Mouse (Mus musculus) olfactory bulb, adult 2 months (tissue): ENCODE measurements around the gene Rgs9bp. TPM values are rescaled to one million over a fixed set of nuclear protein-coding genes. Genes with fewer than 3 reads are reported as not detected.

Experiments
- H3K27ac ChIP-seq: fragments of 200-500 bp; 2 replicates; pipeline ENCODE4 v1.5.1; 2012; ENCODE audit warnings: low read depth, low read length; ENCODE audit not compliant: insufficient read depth
- H3K4me1 ChIP-seq: fragments of 200-500 bp; 2 replicates; pipeline ENCODE4 v1.6.1; 2012; ENCODE audit warnings: low read length; ENCODE audit not compliant: control insufficient read depth, insufficient read depth
- H3K4me3 ChIP-seq: fragments of 200-500 bp; 2 replicates; pipeline ENCODE4 v1.5.1; 2012; ENCODE audit warnings: mild to moderate bottlenecking, low read depth, low read length, moderate library complexity; ENCODE audit not compliant: insufficient read depth
- CTCF ChIP-seq: fragments of 200-500 bp; IDR thresholded peaks from 2 replicates; pipeline ENCODE4 v1.5.1; 2012; ENCODE audit warnings: low read depth, mild to moderate bottlenecking, low read length, moderate library complexity; ENCODE audit not compliant: insufficient read depth
- POLR2A ChIP-seq: fragments of 200-500 bp; IDR thresholded peaks from 2 replicates; pipeline ENCODE4 v1.6.1; 2012; ENCODE audit warnings: mild to moderate bottlenecking, low read depth, low read length, moderate library complexity; ENCODE audit not compliant: insufficient read depth
- WGBS: fragments of 180-500 bp; shearing (Covaris S2); methylation state at CpG from one replicate; pipeline ENCODE4 v1.1.7; 2018; 5-methylcytosine and 5-hydroxymethylcytosine counted together
- polyA plus RNA-seq: library from polyadenylated mRNA; stranded (reverse); fragments of >200 nt; gene quantifications from 2 replicates; pipeline ENCODE4 v1.2.4, GENCODE M21; 2012; ENCODE audit warnings: low replicate concordance; ENCODE audit not compliant: missing spikeins, insufficient read depth, insufficient read length

Rgs9bp gene
- polyA plus RNA-seq, 1 experiment: not detected

GRCm38 (mm10) chr7:35564067-35564865, 21.1 kb downstream of the Rgs9bp start:
- Histone ChIP-seq H3K4me1 (peaks cover 7% of the 10 kb centered on the region; the same call in 1 of the 2 replicates), H3K4me3 (no peak overlapping the region), H3K27ac (no peak overlapping the region)
- TF ChIP-seq POLR2A (no peak), CTCF (no peak)
- WGBS: 88% methylated on average over 2 of the region's 2 CpGs

- no peak for TF ChIP-seq CTCF
- TF ChIP-seq POLR2A: no peak
- Histone ChIP-seq H3K4me3 (no peak overlapping the region), H3K4me1 (peaks cover 7% of the 10 kb centered on the region; the same call in 1 of the 2 replicates), H3K27ac (no peak overlapping the region)
- 56% methylated on average over 11 of the region's 11 CpGs for WGBS
These were observed 22.3 kb downstream of the Rgs9bp start for GRCm38 (mm10) chr7:35563071-35563470.

DNA sequence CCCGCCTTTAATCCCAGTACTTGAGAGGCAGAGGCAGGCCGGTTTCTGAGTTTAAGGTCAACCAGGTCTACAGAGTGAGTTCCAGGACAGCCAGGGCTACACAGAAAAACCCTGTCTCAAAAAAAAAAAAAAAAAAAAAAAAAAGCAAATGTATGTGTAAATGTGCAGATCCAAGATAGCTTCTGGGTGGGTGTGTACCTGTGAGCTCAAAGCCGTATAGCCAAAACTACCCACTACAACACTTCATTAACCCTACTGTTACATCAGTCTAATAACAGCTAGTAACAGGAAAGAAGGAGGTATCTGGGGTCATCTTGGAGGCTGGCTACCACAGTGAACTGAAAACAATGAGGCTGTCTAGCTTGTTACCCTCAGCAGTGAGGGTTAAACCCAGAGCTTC, 25.5 kb downstream of the Rgs9bp start:
- peaks cover 7% of the 10 kb centered on the region; the same call in 1 of the 2 replicates for H3K4me1 ChIP-seq
- WGBS: 96% methylated on average over 3 of the region's 3 CpGs
- H3K4me3 ChIP-seq: no peak overlapping the region
- no peak for TF ChIP-seq POLR2A
- no peak for TF ChIP-seq CTCF
- no peak overlapping the region for H3K27ac ChIP-seq

GRCm38 (mm10) chr7:35558681-35559080, 26.7 kb downstream of the Rgs9bp start:
- H3K4me3 ChIP-seq: no peak overlapping the region
- TF ChIP-seq CTCF: no peak
- no peak for TF ChIP-seq POLR2A
- no peak overlapping the region for H3K27ac ChIP-seq
- H3K4me1 ChIP-seq: peaks cover 8% of the 10 kb centered on the region
- 38% methylated on average over 2 of the region's 2 CpGs for WGBS

- Histone ChIP-seq H3K27ac (no peak overlapping the region), H3K4me3 (no peak overlapping the region), H3K4me1 (peaks cover 3% of the 10 kb centered on the region)
- 82% methylated on average over 3 of the region's 3 CpGs for WGBS
- TF ChIP-seq CTCF: no peak
These were observed 27.8 kb downstream of the Rgs9bp start for GRCm38 (mm10) chr7:35557577-35557976.

- WGBS: 93% methylated on average over 5 of the region's 5 CpGs
- peaks cover 3% of the 10 kb centered on the region for H3K4me1 ChIP-seq
- TF ChIP-seq CTCF (no peak), POLR2A (no peak)
- H3K4me3 ChIP-seq: no peak overlapping the region
- H3K27ac ChIP-seq: no peak overlapping the region
These were observed 28.5 kb downstream of the Rgs9bp start for GRCm38 (mm10) chr7:35556905-35557304.

DNA sequence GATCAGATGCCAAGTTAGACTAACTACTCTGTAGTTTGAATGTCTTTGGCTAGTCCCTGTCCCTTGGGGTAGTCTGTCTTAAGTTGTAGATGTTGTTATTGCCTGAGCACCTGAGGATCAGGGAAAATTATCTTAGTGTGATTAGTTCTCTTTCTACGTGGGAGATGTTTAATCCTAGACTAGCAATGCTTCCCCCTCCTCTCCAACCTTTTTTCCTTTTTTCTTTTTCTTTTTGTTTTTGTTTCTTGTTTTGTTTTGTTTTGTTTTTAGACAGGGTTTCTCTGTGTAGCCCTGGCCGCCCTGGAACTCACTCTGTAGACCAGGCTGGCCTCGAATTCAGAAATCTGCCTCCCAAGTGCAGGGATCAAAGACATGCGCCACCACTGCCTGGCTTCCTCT, 29.2 kb downstream of the Rgs9bp start, which contains the start of gene Nudt19:
Nudt19 (minus strand) TSS at position 100 of the 399 bp plus-strand sequence.
- H3K4me1 ChIP-seq: peaks cover 3% of the 10 kb centered on the region
- TF ChIP-seq CTCF: no peak
- TF ChIP-seq POLR2A: no peak
- 49% methylated on average over 4 of the region's 4 CpGs for WGBS
- peak within 1 kb of the TSS; percentile 65 for H3K27ac ChIP-seq
- peak within 1 kb of the TSS; percentile 81 for H3K4me3 ChIP-seq

DNA sequence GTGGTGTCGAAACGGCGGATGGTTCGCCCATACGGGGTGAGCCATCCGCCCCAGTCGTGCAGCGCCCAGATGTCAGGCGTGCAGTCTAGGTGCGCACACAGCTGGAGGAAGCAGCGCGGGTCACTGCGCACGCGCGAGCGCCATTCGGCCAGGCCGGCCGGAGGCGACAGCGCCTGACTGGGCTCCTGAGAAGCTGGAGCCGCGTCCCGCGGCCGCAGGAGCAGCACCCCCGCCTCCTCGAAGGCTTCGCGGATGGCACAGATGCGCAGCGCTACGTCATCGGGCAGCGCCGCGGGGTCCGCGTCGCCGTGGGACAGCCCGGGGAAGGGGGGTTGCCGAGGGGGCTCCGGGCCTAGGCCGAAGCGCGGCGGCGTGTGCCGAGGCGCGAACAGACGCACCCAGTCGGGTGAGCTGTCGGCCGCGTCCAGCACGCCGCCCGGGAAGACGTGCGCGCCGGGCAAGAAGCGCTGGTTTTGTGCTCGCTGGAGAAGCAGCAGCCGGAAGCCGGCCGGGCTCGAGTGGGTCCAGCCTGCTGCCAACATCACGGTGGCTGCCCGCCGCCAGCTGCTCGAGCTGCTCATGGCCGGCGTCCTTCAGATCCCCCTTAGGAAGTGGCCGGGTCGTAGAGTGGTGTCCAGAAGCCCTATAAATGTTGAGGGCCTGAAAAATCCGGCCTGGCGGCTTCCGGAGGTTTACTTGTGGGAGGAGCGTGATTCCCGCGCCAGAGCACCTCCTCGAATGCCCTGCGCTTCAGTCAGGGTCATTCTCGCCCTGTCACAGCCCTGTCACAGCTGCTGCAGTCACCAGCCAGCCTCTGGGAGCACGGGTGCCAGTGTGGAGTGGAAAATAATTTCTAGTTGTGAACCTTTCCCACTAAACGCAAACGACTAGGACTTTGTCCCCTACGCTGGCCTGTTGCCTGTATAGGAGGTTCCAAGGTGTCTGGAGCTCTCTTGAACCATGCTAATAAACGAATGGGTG, 29.9 kb downstream of the Rgs9bp start:
- Histone ChIP-seq H3K27ac (peak overlapping the region; percentile 65), H3K4me1 (peaks cover 3% of the 10 kb centered on the region), H3K4me3 (peak overlapping the region; percentile 81)
- under 1% methylated on average over 93 of the region's 93 CpGs for WGBS
- TF ChIP-seq CTCF (no peak), POLR2A (peak; percentile 92)
